ENCODE assay signal across 19 mouse cellular contexts in the genomic region with DNA sequence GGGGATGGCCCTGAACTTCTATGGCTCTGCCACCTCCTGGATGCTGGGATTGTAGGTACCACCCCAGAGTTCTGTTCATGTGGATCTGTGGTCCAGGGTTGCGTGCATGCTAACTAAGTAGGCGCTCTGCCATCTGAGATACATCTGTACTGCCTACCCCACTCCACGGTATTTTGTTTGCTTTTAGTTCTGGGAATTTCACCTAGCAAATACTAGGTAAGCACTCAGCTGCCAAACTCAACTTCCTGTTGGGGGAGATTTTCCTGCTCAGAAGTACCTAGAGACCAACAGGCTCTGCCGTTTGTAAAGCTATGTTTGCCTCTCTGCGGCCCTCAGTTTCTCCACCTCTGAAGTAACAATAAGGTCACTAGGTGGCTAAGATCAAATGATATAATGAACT. TPM values are rescaled to one million over a fixed set of nuclear protein-coding genes. Genes with fewer than 3 reads are reported as not detected.
DNase-seq lines count a peak whose midpoint lies in the region; ATAC-seq and TF ChIP-seq lines count a peak whose summit lies in the region.
"Had no signal": no experiment of that assay in that cellular context is flagged by ENCODE, and none has a peak within 500 bp of the region (broad histone marks: within the 10 kb centered on the region; RNA-seq: fewer than 3 reads in every experiment).

No protein-coding gene starts in this region.

- no peak for TF ChIP-seq EP300 in lung, postnatal 0 days (IDR thresholded peaks at IDR 0.05)

- no peak for ATAC-seq in embryonic facial prominence, embryonic 13.5 days (ENCODE audit: insufficient number of reproducible peaks, insufficient read depth, low FRiP score, low TSS enrichment, low read depth)
- ATAC-seq in hindbrain, embryonic 13.5 days (ENCODE audit: low FRiP score), result no peak
- ATAC-seq in hindbrain, postnatal 0 days, result no peak
- ATAC-seq in lung, postnatal 0 days, result no peak
- ATAC-seq in limb, embryonic 13.5 days (ENCODE audit: low FRiP score, low read depth), result no peak

- no peak overlapping the region for H3K27ac ChIP-seq in embryonic facial prominence, embryonic 13.5 days
- H3K27ac ChIP-seq in embryonic facial prominence, embryonic 10.5 days (replicated peaks), result no peak overlapping the region
- no peak overlapping the region for H3K27ac ChIP-seq in hindbrain, embryonic 13.5 days
- H3K27ac ChIP-seq in hindbrain, postnatal 0 days, result no peak overlapping the region
- no peak overlapping the region for H3K27ac ChIP-seq in lung, postnatal 0 days (ENCODE audit: low read length)
- no peak overlapping the region for H3K27ac ChIP-seq in limb, embryonic 13.5 days
- H3K27ac ChIP-seq: kidney, postnatal 0 days; limb, embryonic 15.5 days; liver, embryonic 15.5 days had no signal

- no peak for TF ChIP-seq CTCF in hindbrain, postnatal 0 days (IDR thresholded peaks at IDR 0.05; ENCODE audit: low read depth)
- TF ChIP-seq CTCF in lung, postnatal 0 days (IDR thresholded peaks at IDR 0.05), result no peak

- H3K4me1 ChIP-seq in embryonic facial prominence, embryonic 13.5 days, result no peaks in the 10 kb centered on the region
- H3K4me1 ChIP-seq in embryonic facial prominence, embryonic 10.5 days, result peaks cover 3% of the 10 kb centered on the region; the same call in 1 of the 2 replicates
- 0 out of 2 replicates have a peak, but pooled peaks cover 4% of the 10 kb centered on the region for H3K4me1 ChIP-seq in hindbrain, embryonic 13.5 days (replicated peaks)
- H3K4me1 ChIP-seq in hindbrain, postnatal 0 days (ENCODE audit: insufficient read depth, low read length), result no peaks in the 10 kb centered on the region
- no peaks in the 10 kb centered on the region for H3K4me1 ChIP-seq in lung, postnatal 0 days (ENCODE audit: insufficient read depth, low read depth, low read length)
- H3K4me1 ChIP-seq in limb, embryonic 13.5 days, result no peaks in the 10 kb centered on the region
- H3K4me1 ChIP-seq: limb, embryonic 15.5 days; liver, embryonic 15.5 days had no signal

- H3K4me3 ChIP-seq in embryonic facial prominence, embryonic 13.5 days, result no peak overlapping the region
- no peak overlapping the region for H3K4me3 ChIP-seq in embryonic facial prominence, embryonic 10.5 days
- H3K4me3 ChIP-seq in hindbrain, embryonic 13.5 days, result no peak overlapping the region
- H3K4me3 ChIP-seq in hindbrain, postnatal 0 days (ENCODE audit: low read length), result no peak overlapping the region
- H3K4me3 ChIP-seq in lung, postnatal 0 days (ENCODE audit: low read depth, low read length), result no peak overlapping the region
- H3K4me3 ChIP-seq in limb, embryonic 13.5 days, result no peak overlapping the region
- H3K4me3 ChIP-seq: erythroblast, embryonic 14.5 days; liver, embryonic 15.5 days had no signal

- no peaks in the 10 kb centered on the region for H3K36me3 ChIP-seq in embryonic facial prominence, embryonic 13.5 days
- H3K36me3 ChIP-seq in embryonic facial prominence, embryonic 10.5 days (replicated peaks), result no peaks in the 10 kb centered on the region
- no peaks in the 10 kb centered on the region for H3K36me3 ChIP-seq in hindbrain, embryonic 13.5 days
- no peaks in the 10 kb centered on the region for H3K36me3 ChIP-seq in hindbrain, postnatal 0 days (ENCODE audit: insufficient read depth, low read length)
- H3K36me3 ChIP-seq in lung, postnatal 0 days (ENCODE audit: insufficient read depth, low read length), result no peaks in the 10 kb centered on the region
- H3K36me3 ChIP-seq in limb, embryonic 13.5 days, result no peaks in the 10 kb centered on the region
- H3K36me3 ChIP-seq: limb, embryonic 15.5 days; liver, embryonic 15.5 days had no signal

- no peak overlapping the region for H3K9ac ChIP-seq in embryonic facial prominence, embryonic 13.5 days
- no peak overlapping the region for H3K9ac ChIP-seq in hindbrain, embryonic 13.5 days
- no peak overlapping the region for H3K9ac ChIP-seq in hindbrain, postnatal 0 days (replicated peaks; ENCODE audit: low read length)
- no peak overlapping the region for H3K9ac ChIP-seq in lung, postnatal 0 days (replicated peaks; ENCODE audit: low read depth)
- H3K9ac ChIP-seq in limb, embryonic 13.5 days, result no peak overlapping the region
- H3K9ac ChIP-seq: limb, embryonic 15.5 days; liver, embryonic 15.5 days had no signal

- 81% methylated on average over 5 of the region's 5 CpGs for WGBS in embryonic facial prominence, embryonic 13.5 days
- 86% methylated on average over 5 of the region's 5 CpGs for WGBS in embryonic facial prominence, embryonic 10.5 days
- 87% methylated on average over 5 of the region's 5 CpGs for WGBS in hindbrain, embryonic 13.5 days
- WGBS in hindbrain, postnatal 0 days, result 85% methylated on average over 5 of the region's 5 CpGs
- WGBS in lung, postnatal 0 days, result 41% methylated on average over 5 of the region's 5 CpGs
- 77% methylated on average over 5 of the region's 5 CpGs for WGBS in limb, embryonic 13.5 days

- H3K27me3 ChIP-seq in embryonic facial prominence, embryonic 13.5 days, result peaks cover 11% of the 10 kb centered on the region; the same call in 1 of the 2 replicates
- H3K27me3 ChIP-seq in embryonic facial prominence, embryonic 10.5 days (replicated peaks; ENCODE audit: low read depth, poor library complexity, severe bottlenecking), result peaks cover 27% of the 10 kb centered on the region
- H3K27me3 ChIP-seq in hindbrain, embryonic 13.5 days, result peaks cover 4% of the 10 kb centered on the region; the same call in 1 of the 2 replicates
- H3K27me3 ChIP-seq in hindbrain, postnatal 0 days (ENCODE audit: insufficient read depth, low read length), result no peaks in the 10 kb centered on the region
- no peaks in the 10 kb centered on the region for H3K27me3 ChIP-seq in lung, postnatal 0 days (replicated peaks; ENCODE audit: insufficient read depth, low read length)
- peaks cover 7% of the 10 kb centered on the region for H3K27me3 ChIP-seq in limb, embryonic 13.5 days
- H3K27me3 ChIP-seq: liver, embryonic 15.5 days had no signal

- H3K9me3 ChIP-seq in embryonic facial prominence, embryonic 13.5 days, result no peaks in the 10 kb centered on the region
- H3K9me3 ChIP-seq in embryonic facial prominence, embryonic 10.5 days, result no peaks in the 10 kb centered on the region
- no peaks in the 10 kb centered on the region for H3K9me3 ChIP-seq in hindbrain, embryonic 13.5 days
- no peaks in the 10 kb centered on the region for H3K9me3 ChIP-seq in hindbrain, postnatal 0 days (ENCODE audit: low read length)
- no peaks in the 10 kb centered on the region for H3K9me3 ChIP-seq in lung, postnatal 0 days (ENCODE audit: low read length)
- no peaks in the 10 kb centered on the region for H3K9me3 ChIP-seq in limb, embryonic 13.5 days
- H3K9me3 ChIP-seq: limb, embryonic 15.5 days; liver, embryonic 15.5 days had no signal

- 0 out of 2 replicates have a peak overlapping the region, but pooled peaks have one; percentile 59 for H3K4me2 ChIP-seq in embryonic facial prominence, embryonic 13.5 days
- H3K4me2 ChIP-seq in hindbrain, embryonic 13.5 days, result peak overlapping the region; percentile 57; the same call in 1 of the 2 replicates
- H3K4me2 ChIP-seq in hindbrain, postnatal 0 days (ENCODE audit: low read depth, low read length), result no peak overlapping the region; the same call in 1 of the 2 replicates
- H3K4me2 ChIP-seq in lung, postnatal 0 days (replicated peaks; ENCODE audit: low read depth, low read length), result no peak overlapping the region
- H3K4me2 ChIP-seq in limb, embryonic 13.5 days (replicated peaks), result peak overlapping the region; percentile 59; the same call in 1 of the 2 replicates

- no peak for DNase-seq in embryonic facial prominence, embryonic 10.5 days (ENCODE audit: low spot score)
- DNase-seq in hindbrain, postnatal 0 days (ENCODE audit: low spot score), result no peak
- peak; percentile 22 for DNase-seq in lung, postnatal 36 days
- no peak for DNase-seq in lung, postnatal 0 days (ENCODE audit: low spot score)
- no peak for DNase-seq in adrenal gland, postnatal 4 days (ENCODE audit: low spot score in 2 of 2)
- DNase-seq: cerebellum, adult 9-10 months; thymus, postnatal 36 days had no signal

RNA-seq across cellular contexts. Expression of a gene that starts 25.0 kb away (rescaled TPM):
- polyA plus RNA-seq in embryonic facial prominence, embryonic 13.5 days (2015; fragmentation: Nextera tagmentation; extraction: Ambion mirVana), result 1.8 and 2.6 TPM in 2 replicates
- polyA plus RNA-seq in embryonic facial prominence, embryonic 10.5 days (2016; fragmentation: Nextera tagmentation; extraction: Ambion mirVana), result 1.7 and 2.1 TPM in 2 replicates
- 0.32 and 0.54 TPM in 2 replicates for polyA plus RNA-seq in hindbrain, embryonic 13.5 days (2015; fragmentation: Nextera tagmentation; extraction: Ambion mirVana)
- total RNA-seq in hindbrain, postnatal 0 days (2014; rRNA removed), result 0.31 and 1.8 TPM in 2 replicates
- 0.21 and 0.26 TPM in 2 replicates for polyA plus RNA-seq in hindbrain, postnatal 0 days (2015; fragmentation: Nextera tagmentation; extraction: Ambion mirVana)
- polyA plus RNA-seq in lung, postnatal 0 days (2015; fragmentation: Nextera tagmentation; extraction: Ambion mirVana), result 0.07 and 0.24 TPM in 2 replicates
- polyA plus RNA-seq in limb, embryonic 13.5 days (2015; fragmentation: Nextera tagmentation; extraction: Ambion mirVana), result 0.22 and 0.34 TPM in 2 replicates
- total RNA-seq in adrenal gland, postnatal 4 days (2021), result not detected
- total RNA-seq: adrenal gland, adult 2 months; common myeloid progenitor, adult 5-6 weeks; gastrocnemius, postnatal 10 days; heart, postnatal 10 days; megakaryocyte, adult 5-6 weeks had no signal
- polyA plus RNA-seq: adrenal gland, adult 2 months; erythroblast, embryonic 14.5 days; liver, embryonic 15.5 days had no signal

RNA-seq across cellular contexts. Expression of a gene that starts 37.1 kb away (rescaled TPM):
- polyA plus RNA-seq in embryonic facial prominence, embryonic 13.5 days (2015; fragmentation: Nextera tagmentation; extraction: Ambion mirVana), result 8.7 and 11.5 TPM in 2 replicates
- polyA plus RNA-seq in embryonic facial prominence, embryonic 10.5 days (2016; fragmentation: Nextera tagmentation; extraction: Ambion mirVana), result 1.3 and 1.6 TPM in 2 replicates
- polyA plus RNA-seq in hindbrain, embryonic 13.5 days (2015; fragmentation: Nextera tagmentation; extraction: Ambion mirVana), result 0.09 and 0.13 TPM in 2 replicates
- total RNA-seq in hindbrain, postnatal 0 days (2014; rRNA removed), result not detected in 2 replicates
- not detected in 2 replicates for polyA plus RNA-seq in hindbrain, postnatal 0 days (2015; fragmentation: Nextera tagmentation; extraction: Ambion mirVana)
- polyA plus RNA-seq in lung, postnatal 0 days (2015; fragmentation: Nextera tagmentation; extraction: Ambion mirVana), result 0.18 and 0.20 TPM in 2 replicates
- 21.9 and 22.6 TPM in 2 replicates for polyA plus RNA-seq in limb, embryonic 13.5 days (2015; fragmentation: Nextera tagmentation; extraction: Ambion mirVana)
- 1 to 10 TPM; 2.0 to 2.2 TPM for total RNA-seq in adrenal gland, postnatal 4 days (2021)
- total RNA-seq: common myeloid progenitor, adult 5-6 weeks; megakaryocyte, adult 5-6 weeks had no signal

Comparison
In these comparisons a context has a peak if more than half of its experiments do, and no peak if none do; other contexts are left out.
1. H3K4me2 ChIP-seq: peak in embryonic facial prominence, embryonic 13.5 days (single experiment), hindbrain, embryonic 13.5 days (single experiment) and limb, embryonic 13.5 days (single experiment); none in hindbrain, postnatal 0 days (single experiment) and lung, postnatal 0 days (single experiment).